Mouse (Mus musculus) forebrain, embryonic 16.5 days (tissue): ENCODE results near the gene Gpr31b. TPM values are rescaled to one million over a fixed set of nuclear protein-coding genes. Genes with fewer than 3 reads are reported as not detected.
"Not testable (repeated sequence)": the region's sequence is repeated elsewhere in the genome, so short reads cannot be mapped to it uniquely, and the experiment has no call there.

ENCODE experiments used
- ATAC-seq: fragments of 200-750 bp; cut with Nextera tagmentation; 2 replicates; pipeline ENCODE4 v1.8.0; 2017; ENCODE audit warnings: mild to moderate bottlenecking, moderate library complexity
- H3K27ac ChIP-seq: fragments of 300-500 bp; sonication (generic); 2 replicates; pipeline ENCODE4 v1.5.1; 2014; ENCODE audit warnings: low read length, control low read depth
- H3K27me3 ChIP-seq: fragments of 300-500 bp; sonication (generic); replicated peaks from 2 replicates; pipeline ENCODE4 v1.6.1; 2014; ENCODE audit warnings: low read length; ENCODE audit not compliant: control insufficient read depth, insufficient read depth
- H3K36me3 ChIP-seq: fragments of 300-500 bp; sonication (generic); 2 replicates; pipeline ENCODE4 v1.6.1; 2014; ENCODE audit not compliant: control insufficient read depth, insufficient read depth
- H3K4me1 ChIP-seq: fragments of 300-500 bp; sonication (generic); replicated peaks from 2 replicates; pipeline ENCODE4 v1.6.1; 2014; ENCODE audit warnings: low read length; ENCODE audit not compliant: control insufficient read depth, insufficient read depth
- H3K4me2 ChIP-seq: fragments of 300-500 bp; sonication (generic); 2 replicates; pipeline ENCODE4 v1.6.1; 2014; ENCODE audit warnings: mild to moderate bottlenecking, low read length, control low read depth
- H3K4me3 ChIP-seq: fragments of 300-500 bp; sonication (generic); replicated peaks from 2 replicates; pipeline ENCODE4 v1.5.1; 2014; ENCODE audit warnings: mild to moderate bottlenecking, low read length, control low read depth
- H3K9ac ChIP-seq: fragments of 300-500 bp; sonication (generic); replicated peaks from 2 replicates; pipeline ENCODE4 v1.6.1; 2014; ENCODE audit warnings: low read depth, low read length, control low read depth
- H3K9me3 ChIP-seq: fragments of 300-500 bp; sonication (generic); 2 replicates; pipeline ENCODE4 v1.6.1; 2016; ENCODE audit warnings: low read length; ENCODE audit not compliant: control insufficient read depth
- WGBS: fragments of 180-500 bp; shearing (Covaris S2); extraction: QIAGEN DNeasy Blood & Tissue Kit; methylation state at CpG from one replicate; pipeline ENCODE4 v1.1.7; 2014; 5-methylcytosine and 5-hydroxymethylcytosine counted together
- polyA plus RNA-seq: library from polyadenylated mRNA; unstranded; fragments of >200 nt; fragmentation: Nextera tagmentation; extraction: Ambion mirVana; gene quantifications from 2 replicates; pipeline ENCODE4 v1.2.1, GENCODE M21; 2015

Gene Gpr31b
- polyA plus RNA-seq, 1 experiment from 2014 or later: 0.25 TPM

GRCm38 (mm10) chr17:13036627-13037192, 15.4 kb downstream of the Gpr31b start:
- not testable (repeated sequence) for H3K27me3 ChIP-seq, H3K9me3 ChIP-seq, H3K4me2 ChIP-seq, H3K4me1 ChIP-seq, H3K36me3 ChIP-seq, ATAC-seq, H3K27ac ChIP-seq, H3K4me3 ChIP-seq, H3K9ac ChIP-seq
- WGBS: 89% methylated on average over 4 of the region's 12 CpGs

GRCm38 (mm10) chr17:13013316-13013715, 38.8 kb downstream of the Gpr31b start:
- Histone ChIP-seq H3K27me3 (no peaks in the 10 kb centered on the region), H3K4me3 (no peak overlapping the region), H3K36me3 (peaks cover 24% of the 10 kb centered on the region), H3K9me3 (no peaks in the 10 kb centered on the region), H3K4me2 (no peak overlapping the region), H3K9ac (no peak overlapping the region), H3K27ac (no peak overlapping the region), H3K4me1 (peaks cover 11% of the 10 kb centered on the region)
- ATAC-seq: no peak
- 68% methylated on average over 3 of the region's 3 CpGs for WGBS

GRCm38 (mm10) chr17:13009887-13010286, 42.2 kb downstream of the Gpr31b start:
- H3K9me3 ChIP-seq: no peaks in the 10 kb centered on the region
- peaks cover 15% of the 10 kb centered on the region for H3K36me3 ChIP-seq
- H3K9ac ChIP-seq: no peak overlapping the region
- 32% methylated on average over 3 of the region's 3 CpGs for WGBS
- H3K4me2 ChIP-seq: no peak overlapping the region
- no peak overlapping the region for H3K4me3 ChIP-seq
- ATAC-seq: no peak
- peaks cover 15% of the 10 kb centered on the region for H3K4me1 ChIP-seq
- H3K27me3 ChIP-seq: no peaks in the 10 kb centered on the region
- H3K27ac ChIP-seq: no peak overlapping the region

GRCm38 (mm10) chr17:13008528-13008927, 43.6 kb downstream of the Gpr31b start:
- Histone ChIP-seq H3K27me3 (no peaks in the 10 kb centered on the region), H3K4me1 (peaks cover 15% of the 10 kb centered on the region), H3K4me2 (peak overlapping the region; percentile 63), H3K36me3 (peaks cover 8% of the 10 kb centered on the region), H3K4me3 (peak overlapping the region; percentile 91), H3K9ac (peak overlapping the region; percentile 86), H3K9me3 (no peaks in the 10 kb centered on the region), H3K27ac (peak overlapping the region; percentile 73; the same call in 1 of the 2 replicates)
- ATAC-seq: no peak
- 2% methylated on average over 10 of the region's 10 CpGs for WGBS

- H3K4me1 ChIP-seq: peaks cover 15% of the 10 kb centered on the region
- H3K36me3 ChIP-seq: peaks cover 4% of the 10 kb centered on the region
- H3K4me3 ChIP-seq: peak overlapping the region; percentile 91
- H3K9me3 ChIP-seq: no peaks in the 10 kb centered on the region
- peak overlapping the region; percentile 86 for H3K9ac ChIP-seq
- H3K27me3 ChIP-seq: no peaks in the 10 kb centered on the region
- peak overlapping the region; percentile 73 for H3K27ac ChIP-seq
- under 1% methylated on average over 72 of the region's 76 CpGs for WGBS
- ATAC-seq: peak; percentile 98
- peak overlapping the region; percentile 63 for H3K4me2 ChIP-seq
Observed at GRCm38 (mm10) chr17:13007730-13008425, 44.2 kb downstream of the Gpr31b start.

GRCm38 (mm10) chr17:13006984-13007383, 45.1 kb downstream of the Gpr31b start:
- Histone ChIP-seq H3K4me2 (peak overlapping the region; percentile 63), H3K4me1 (peaks cover 15% of the 10 kb centered on the region), H3K27me3 (no peaks in the 10 kb centered on the region), H3K4me3 (peak overlapping the region; percentile 91), H3K9me3 (no peaks in the 10 kb centered on the region), H3K27ac (no peak overlapping the region), H3K36me3 (peaks cover 1% of the 10 kb centered on the region), H3K9ac (no peak overlapping the region)
- ATAC-seq: no peak
- 50% methylated on average over 5 of the region's 5 CpGs for WGBS

- Histone ChIP-seq H3K4me3 (peak within 1 kb of the TSS; percentile 91), H3K4me2 (peak within 1 kb of the TSS; percentile 63), H3K27ac (peak within 1 kb of the TSS; percentile 73), H3K4me1 (peaks cover 15% of the 10 kb centered on the region), H3K9ac (peak within 1 kb of the TSS; percentile 86)
- ATAC-seq, H3K36me3 ChIP-seq, H3K27me3 ChIP-seq, H3K9me3 ChIP-seq: not testable (repeated sequence)
- 98% methylated on average over 2 of the region's 2 CpGs for WGBS
Observed at GRCm38 (mm10) chr17:13006546-13006945, 45.5 kb downstream of the Gpr31b start, which contains the start of gene Sod2. Gene Sod2 (plus strand): TSS chr17:13006846.

GRCm38 (mm10) chr17:13004436-13004835, 47.7 kb downstream of the Gpr31b start:
- not testable (repeated sequence) for H3K9ac ChIP-seq, H3K27me3 ChIP-seq, H3K4me3 ChIP-seq, H3K4me2 ChIP-seq, H3K36me3 ChIP-seq, H3K27ac ChIP-seq, H3K9me3 ChIP-seq, ATAC-seq
- 86% methylated on average over 2 of the region's 2 CpGs for WGBS
- H3K4me1 ChIP-seq: peaks cover 14% of the 10 kb centered on the region

GRCm38 (mm10) chr17:13002243-13002642, 49.9 kb downstream of the Gpr31b start:
- not testable (repeated sequence) for H3K4me3 ChIP-seq, H3K27me3 ChIP-seq, ATAC-seq, H3K27ac ChIP-seq, H3K9me3 ChIP-seq, H3K36me3 ChIP-seq, H3K4me1 ChIP-seq, H3K9ac ChIP-seq, H3K4me2 ChIP-seq
- 96% methylated on average over 5 of the region's 5 CpGs for WGBS
